Mouse (Mus musculus): Measurements from ENCODE around the gene Trpv2.
"Not testable (repeated sequence)": the region's sequence is repeated elsewhere in the genome, so short reads cannot be mapped to it uniquely, and the experiment has no call there.

Gene Trpv2

GRCm38 (mm10) chr11:62631138-62631537, 56.9 kb downstream of the Trpv2 start:
- DNase-seq = no peak

GRCm38 (mm10) chr11:62635406-62635805, 61.1 kb downstream of the Trpv2 start:
- no peak for DNase-seq

DNA sequence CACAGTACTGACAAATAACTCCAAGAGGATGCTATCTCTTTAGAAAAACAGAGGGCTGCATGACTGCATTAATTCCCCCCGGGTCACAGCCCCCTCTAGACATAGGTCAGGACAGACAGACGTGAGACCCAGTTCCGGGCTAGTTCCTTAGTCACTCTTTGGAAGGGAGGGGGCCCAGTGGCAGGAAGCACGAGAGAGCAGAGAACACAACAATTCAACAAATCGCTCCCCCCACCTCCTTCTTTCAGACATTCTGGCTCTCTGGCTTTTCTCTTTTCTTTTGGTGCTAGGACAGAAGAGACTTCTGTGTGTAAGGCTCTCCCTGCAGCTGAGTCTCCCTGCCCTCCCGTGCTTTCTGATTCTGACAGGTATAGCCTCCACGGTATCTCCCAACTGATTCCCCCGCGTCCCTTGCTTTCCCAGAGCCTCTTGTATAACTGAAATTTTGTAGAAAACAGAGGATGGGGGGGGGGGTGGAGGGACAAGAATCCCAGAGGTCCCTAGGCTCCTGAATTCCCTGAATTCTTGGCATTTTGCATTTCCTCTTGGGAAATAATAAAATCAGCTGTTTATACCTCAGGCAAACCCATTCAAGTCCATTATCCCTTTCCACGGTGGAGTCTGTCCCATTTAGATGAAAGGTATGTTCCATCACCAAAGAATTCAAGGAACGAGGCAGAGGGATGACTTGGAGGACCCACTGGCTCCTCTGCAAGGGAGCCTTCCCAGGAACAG, 62.0 kb downstream of the Trpv2 start:
- DNase-seq = no peak

DNA sequence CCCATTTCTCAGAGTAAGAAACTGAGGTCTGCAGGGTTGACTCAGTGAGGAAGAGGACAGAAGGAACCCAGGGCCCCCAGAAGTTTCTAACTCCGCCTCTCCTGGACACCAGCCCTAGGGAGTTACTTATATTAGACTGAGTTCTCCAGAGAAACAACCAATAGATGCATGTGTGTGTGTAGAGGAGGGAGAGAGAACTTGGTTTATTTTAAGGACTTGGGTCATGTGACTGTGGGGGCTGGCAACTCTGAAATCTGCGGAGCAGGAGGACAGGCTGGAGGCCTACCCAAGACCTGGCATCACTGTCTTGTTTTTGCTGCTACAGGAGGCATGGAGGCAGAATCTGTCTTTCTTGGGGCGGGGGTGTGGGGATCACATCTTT, 62.5 kb downstream of the Trpv2 start:
- no peak for DNase-seq

DNA sequence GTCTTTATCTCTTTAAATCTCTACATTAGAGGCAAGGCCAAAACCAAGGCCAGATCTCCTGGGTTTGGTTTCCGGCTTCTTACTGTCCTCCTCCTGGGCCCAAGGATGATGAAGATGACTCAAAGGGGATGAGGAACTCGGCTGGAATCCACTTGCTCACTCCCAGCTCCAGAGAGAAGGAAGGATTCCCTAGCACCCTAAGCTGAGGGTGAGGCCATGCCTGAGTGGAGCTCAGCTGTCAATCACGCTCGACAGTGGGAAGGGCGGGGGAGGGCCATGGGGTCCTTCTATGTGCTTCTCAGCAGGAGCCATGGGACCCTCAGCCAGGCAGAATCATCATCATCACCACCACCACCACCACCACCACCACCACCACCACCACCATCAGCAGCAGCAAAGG, 63.1 kb downstream of the Trpv2 start:
- DNase-seq = no peak

DNA sequence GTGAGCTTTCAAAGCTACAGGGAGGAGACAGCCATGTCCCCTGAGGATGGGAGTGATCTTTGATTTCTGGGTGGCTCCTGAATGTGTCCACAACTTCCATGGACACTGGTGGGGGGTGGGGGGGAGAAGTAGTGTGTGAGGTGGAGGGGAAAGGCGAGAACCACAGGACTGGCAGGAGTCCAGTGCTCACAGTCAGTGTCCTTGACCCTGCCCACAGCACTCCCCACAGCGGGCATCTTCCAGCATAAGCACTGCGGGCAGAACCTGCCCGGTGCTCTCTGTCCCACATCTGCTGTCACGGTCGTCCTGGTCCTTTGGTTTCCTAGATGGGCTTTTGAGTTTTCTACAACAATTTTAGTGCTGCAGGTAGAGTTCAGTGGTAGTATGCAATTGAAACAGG, 63.5 kb downstream of the Trpv2 start:
- no peak for DNase-seq

GRCm38 (mm10) chr11:62638402-62638801, 64.1 kb downstream of the Trpv2 start:
- no peak for DNase-seq

- no peak for DNase-seq
These were observed 66.1 kb downstream of the Trpv2 start for GRCm38 (mm10) chr11:62640378-62640777.

DNA sequence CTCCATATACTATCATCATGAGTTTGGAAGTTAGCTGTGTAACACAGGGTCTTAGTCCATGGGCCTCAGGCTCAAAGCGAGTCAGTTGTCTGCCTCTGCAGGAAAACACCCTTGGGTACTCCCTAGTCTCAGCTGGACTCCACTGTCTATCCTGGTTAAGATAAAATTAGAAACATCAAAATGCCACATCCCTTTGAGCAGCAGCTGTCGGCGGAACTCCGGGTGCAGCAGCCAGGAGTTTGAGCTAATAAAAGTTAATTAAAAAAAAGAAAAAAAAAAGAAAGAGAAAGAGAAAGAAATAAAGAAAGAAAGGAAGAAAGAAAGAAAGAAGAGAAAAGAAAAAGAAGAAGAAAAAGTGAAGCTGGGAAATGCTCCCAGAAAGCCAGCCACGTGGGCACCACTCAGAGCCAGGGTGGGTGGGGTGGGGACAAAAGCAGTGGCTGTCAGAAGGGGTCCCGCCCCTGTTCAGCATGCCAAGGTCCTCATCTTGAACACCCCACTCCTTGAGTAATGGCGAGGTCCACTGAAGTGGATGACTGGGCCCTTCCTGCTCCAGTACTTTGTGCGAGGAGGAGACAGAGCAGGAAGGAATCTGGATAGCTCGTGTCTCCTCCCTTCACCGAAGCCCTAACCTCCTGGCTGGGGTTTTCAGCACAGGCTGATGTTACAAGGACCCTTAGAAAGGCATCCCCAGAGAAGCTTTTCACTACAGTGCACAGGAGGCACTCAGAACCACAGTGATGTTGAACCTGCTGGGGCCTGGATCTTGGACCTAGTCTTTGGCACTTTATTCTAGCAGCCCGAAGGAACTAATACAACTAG, 67.9 kb downstream of the Trpv2 start:
- no peak for DNase-seq

DNA sequence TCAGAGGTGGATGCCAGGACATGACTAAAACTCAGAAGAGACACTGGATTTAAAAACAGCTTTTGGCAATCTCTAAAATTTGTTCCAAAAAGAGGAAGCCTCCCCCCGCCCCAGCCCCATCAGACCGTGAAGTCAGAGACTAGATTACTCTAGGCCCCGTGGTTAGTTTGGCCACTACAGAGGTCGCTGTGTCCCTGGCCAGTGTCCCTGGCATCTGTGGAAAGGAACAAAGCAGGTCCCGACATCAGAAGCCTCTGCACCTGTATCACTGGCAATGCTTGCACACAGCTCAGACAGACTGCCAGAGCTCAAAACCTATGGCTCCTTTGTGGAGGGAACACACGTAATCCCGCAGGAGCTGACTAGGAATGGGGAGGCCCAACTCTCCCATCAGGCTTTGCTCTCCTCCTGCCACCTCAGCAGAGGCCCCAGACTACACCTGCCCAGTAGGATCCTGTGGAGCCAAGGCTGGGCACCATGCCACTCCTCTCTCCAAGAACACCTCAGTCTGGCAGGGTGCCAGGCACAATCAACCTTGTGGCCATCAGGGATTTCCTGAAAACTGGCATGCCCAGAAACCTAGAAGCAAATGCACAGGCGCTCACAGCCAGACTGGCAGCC, 68.8 kb downstream of the Trpv2 start:
- DNase-seq = peak; percentile 76

DNA sequence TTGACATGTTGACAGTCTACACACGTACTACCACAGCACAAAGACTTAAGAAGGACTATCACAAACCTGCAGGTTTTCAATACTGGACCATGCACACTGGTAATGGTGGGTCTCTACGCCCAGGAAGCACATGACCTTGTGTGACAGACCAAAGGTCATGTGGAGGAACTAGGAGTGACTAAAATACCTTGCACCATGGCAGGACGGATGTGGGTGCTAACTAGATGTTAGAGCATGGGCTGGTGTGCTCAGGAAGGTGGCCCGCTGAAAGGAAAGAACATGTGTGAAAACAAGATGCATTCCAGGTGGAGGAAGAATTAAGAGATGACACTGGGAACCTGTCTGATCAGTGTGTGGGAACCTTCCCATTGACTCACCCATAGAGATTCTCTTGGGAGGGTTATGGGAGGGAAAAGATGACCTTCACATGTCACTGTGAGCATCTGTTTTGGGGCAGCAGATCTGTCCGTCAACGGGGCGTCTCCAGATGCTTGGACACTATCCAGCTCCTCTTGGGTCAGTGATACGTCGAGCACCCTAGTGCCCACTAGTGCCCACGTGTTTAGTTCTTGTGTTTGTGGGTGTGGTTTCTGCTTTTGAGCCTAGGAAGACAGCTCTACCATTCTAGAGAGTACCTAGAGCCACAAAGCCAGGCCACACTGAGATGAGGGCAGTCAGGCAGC, 69.5 kb downstream of the Trpv2 start:
- no peak for DNase-seq

DNA sequence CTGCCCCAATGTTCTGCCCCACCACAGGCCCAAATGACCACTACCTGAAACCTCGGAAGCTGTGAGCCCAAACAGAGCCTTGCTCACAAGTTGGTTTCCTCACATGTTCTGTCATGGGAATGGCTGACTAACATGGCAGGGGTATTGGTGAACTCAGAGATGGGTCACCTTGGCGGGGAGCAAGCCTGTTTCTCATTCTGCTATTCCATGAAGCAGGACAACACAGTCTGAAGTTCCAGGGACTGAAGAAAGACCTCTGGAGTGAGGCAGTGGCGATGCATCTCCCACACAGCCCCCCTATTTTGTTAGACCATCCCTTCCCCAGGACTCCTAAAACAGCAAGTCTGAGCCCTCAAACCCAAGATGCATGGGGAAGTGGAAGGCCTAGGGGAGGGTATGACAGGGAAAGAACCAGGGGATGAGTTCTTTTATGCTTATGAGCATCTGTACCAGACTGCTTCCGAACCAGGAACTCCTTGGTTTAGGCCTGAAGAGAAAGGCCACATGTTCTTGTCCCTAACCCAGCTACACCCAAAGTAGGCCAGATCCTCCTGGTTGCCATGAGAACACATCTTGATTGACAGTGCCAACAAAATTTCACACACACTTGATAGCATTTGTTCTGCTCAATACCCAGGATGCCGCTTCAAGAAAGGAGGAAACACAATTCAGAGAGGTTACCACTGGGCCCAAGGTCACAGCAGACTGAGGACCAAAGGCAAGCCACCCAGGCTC, 70.5 kb downstream of the Trpv2 start:
- DNase-seq = no peak

- DNase-seq = no peak
These were observed 71.0 kb downstream of the Trpv2 start for GRCm38 (mm10) chr11:62645337-62645675.

- no peak for DNase-seq
These were observed 71.6 kb downstream of the Trpv2 start for GRCm38 (mm10) chr11:62645732-62646494.

DNA sequence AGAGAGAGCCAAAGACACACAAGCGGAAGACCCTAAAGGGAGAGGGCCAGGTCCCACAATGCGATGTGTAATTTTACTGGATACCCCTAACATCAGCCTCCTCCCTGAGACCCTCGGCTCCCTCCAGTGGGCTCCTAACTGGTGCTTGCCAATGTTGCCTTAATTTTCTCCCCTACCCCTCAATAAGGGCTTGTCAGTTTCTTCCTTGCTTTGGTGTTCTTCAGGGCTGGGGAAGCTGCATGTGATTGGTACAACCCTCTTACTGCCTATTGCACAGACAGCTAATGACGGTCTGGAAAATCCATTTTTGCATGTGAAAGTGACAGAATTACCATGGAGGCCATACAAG, 72.2 kb downstream of the Trpv2 start:
- no peak for DNase-seq

DNA sequence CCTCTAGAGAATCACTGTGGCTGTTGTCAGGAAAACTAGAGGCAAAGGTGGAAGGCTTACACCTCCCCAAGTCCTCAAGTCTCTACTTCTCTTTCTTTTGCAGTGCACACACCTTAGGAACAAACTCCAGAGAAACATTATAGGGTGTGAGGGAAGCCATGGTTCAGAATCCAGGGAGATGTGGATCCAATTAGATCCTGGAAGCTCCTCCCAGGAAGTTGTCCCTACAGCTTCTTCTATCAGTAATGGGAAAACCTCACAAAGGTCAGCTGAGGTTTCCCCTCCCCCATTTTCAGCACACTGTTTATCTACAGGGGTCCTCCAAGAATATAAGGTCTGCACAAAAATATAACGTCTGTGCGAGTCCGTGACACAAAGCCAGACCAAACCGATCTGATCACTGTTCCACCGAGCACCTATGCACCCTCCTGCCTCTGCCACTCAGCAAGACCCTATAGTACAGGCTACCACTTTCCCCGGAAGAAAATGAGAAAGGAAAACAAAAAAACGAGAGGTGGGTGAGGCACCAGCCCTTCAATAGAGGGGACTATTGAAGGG, 72.8 kb downstream of the Trpv2 start:
- DNase-seq = no peak

DNA sequence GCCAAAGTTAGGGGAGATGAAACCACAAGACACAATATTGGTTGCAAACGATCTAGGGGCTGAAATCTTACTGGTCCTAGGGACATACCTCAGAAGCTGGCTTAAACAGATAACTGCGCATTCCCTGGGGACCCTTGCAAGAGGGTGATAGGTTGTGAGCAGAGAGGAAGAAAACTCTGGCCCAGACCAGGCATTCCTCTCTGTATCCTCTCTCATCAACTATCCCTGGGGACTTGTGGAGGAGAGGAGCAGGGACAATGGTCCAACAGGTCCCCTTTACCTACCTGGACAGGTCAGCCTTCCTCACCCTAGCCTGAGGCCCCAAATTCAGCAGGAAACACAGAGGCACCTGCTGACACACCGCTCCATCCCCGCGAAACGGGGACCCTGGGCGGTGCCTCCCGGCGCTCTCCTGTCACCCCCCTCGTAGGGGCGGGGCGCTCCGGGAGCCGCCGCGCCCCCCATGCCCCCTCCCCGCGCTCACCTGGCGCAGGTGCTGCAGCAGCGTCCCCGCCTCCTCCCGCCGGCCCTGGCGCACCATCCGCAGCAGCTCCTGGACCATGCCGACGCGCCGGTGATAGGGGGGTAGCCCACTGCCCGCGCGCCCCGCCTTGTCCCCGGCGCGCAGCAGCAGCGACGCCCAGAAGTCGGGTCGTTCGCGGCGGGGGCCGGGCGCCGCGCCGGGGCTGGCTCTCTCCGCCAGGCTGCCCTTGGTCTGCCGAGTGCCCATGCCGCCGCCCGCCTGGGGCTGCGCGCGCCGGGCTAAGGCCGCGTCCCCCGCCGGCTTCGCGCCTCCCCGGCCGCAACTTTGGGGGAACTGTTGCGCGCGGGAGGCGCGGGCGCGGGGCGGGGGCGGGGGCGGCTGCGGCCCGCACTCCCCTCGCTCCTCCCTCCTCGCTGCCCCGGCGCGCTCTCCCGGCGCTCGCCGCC, 73.6 kb downstream of the Trpv2 start, which contains the start of gene Lrrc75a:
TSS of gene Lrrc75a (minus strand) at position 863 of the 930 bp plus-strand sequence.
- peak; percentile 32 for DNase-seq

DNA sequence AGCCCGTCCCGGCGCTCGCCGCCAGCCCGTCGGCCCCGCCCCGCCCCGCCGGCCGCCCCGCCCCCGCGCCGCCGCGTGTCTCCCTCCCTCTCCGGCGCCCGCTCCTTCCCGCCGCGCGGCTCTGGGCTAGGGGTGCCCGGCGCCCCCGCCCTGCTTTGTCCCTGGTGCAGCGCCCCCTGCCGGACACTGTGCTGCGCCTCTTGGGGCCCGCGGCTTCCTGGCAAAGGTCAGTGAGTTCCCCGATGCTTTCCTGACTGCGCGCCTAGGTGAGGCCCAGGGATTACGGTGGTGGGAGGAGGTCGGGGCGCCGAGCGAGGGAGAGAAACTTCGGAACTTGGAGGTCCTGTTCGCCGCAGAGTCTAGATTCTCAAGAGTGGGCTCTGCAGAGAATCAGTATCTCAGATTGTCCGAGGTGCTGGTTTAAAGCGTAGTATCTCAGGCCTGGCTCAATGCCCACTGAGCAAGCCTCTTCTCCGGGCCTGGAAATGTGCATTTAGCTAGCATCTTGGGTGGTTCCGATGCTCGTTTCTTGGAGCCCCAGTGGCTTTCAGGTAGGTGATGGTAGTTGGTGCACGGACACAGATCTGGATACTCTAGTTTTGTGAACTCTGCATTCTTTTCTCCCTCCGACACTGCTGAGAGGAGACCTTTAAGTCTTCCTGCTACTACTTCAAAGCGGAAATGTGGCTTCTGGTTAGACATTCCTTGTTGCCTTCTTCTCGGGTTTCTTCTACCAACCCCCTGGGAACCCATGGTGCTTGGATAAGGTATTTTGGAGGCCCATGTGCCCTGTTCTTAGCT, 74.5 kb downstream of the Trpv2 start, which contains the start of gene Mmgt2:
TSS of gene Mmgt2 (plus strand) at position 74 of the 801 bp plus-strand sequence.
- DNase-seq = peak; percentile 85

DNA sequence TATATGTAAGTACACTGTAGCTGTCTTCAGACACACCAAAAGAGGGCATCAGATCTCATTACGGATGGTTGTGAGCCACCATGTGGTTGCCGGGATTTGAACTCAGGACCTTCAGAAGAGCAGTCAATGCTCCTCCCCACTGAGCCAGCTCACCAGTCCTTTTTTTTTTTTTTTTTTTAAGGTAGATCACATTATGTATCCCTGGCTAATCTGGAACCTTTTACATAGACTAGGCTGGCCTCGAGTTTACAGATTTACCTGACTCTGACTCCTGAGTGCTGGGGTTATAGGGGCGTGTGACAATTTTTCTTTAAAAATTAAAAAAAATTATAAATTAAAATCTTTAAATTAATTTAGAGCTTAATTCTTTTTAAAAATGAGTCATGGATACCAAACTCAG, 75.5 kb downstream of the Trpv2 start:
- DNase-seq = not testable (repeated sequence)
